Mouse (Mus musculus) cortical plate, adult 2 months (tissue): ENCODE results near the gene Vdr.

Experiments used
- CTCF ChIP-seq: fragments of 200-500 bp; IDR thresholded peaks from 2 replicates; pipeline ENCODE4 v1.5.1; 2011; ENCODE audit warnings: mild to moderate bottlenecking, control low read depth, low read length; ENCODE audit not compliant: insufficient read depth; ENCODE audit errors: extremely low read depth
- POLR2A ChIP-seq: fragments of 200-500 bp; IDR thresholded peaks from 2 replicates; pipeline ENCODE4 v1.6.1; 2011; ENCODE audit warnings: mild to moderate bottlenecking, low read length, control low read depth; ENCODE audit not compliant: insufficient read depth; ENCODE audit errors: extremely low read depth

DNA sequence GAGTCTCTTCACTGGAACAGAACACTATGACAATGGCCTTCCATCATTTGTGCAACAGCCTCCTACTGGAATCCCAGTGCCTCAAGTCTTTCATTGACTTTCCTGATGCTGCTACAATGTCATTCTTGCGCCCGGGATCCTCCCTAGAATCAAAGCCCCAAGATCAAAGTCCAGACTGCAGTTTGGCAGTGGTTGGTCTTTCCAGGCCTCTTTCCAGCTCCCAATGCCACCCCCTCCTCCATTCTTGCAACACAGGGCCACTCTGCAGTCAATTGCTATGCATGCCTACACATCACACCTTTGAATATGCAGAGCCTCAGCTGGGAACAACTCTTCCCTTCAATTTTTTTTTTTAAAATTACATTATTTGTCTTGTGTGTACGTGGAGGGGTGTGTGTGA is 50.1 kb downstream of the Vdr start:
- TF ChIP-seq POLR2A = no peak
- TF ChIP-seq CTCF = no peak
